Mouse (Mus musculus) small intestine, adult 2 months (tissue): ENCODE results near the gene Polr2h. TPM values are rescaled to one million over a fixed set of nuclear protein-coding genes. Genes with fewer than 3 reads are reported as not detected.

Source experiments
- H3K27ac ChIP-seq: fragments of 200-500 bp; 2 replicates; pipeline ENCODE4 v1.5.1; 2012; ENCODE audit warnings: low read depth, low read length, control low read depth, inconsistent platforms; ENCODE audit not compliant: insufficient read depth
- H3K27me3 ChIP-seq: fragments of 200-500 bp; 2 replicates; pipeline ENCODE4 v1.6.1; 2012; ENCODE audit warnings: mild to moderate bottlenecking, moderate library complexity, low read length, inconsistent platforms; ENCODE audit not compliant: control insufficient read depth, insufficient read depth
- H3K36me3 ChIP-seq: fragments of 200-500 bp; 2 replicates; pipeline ENCODE4 v1.6.1; 2012; ENCODE audit warnings: mild to moderate bottlenecking, low read length, control low read depth, inconsistent platforms; ENCODE audit not compliant: control insufficient read depth, insufficient read depth
- H3K4me1 ChIP-seq: fragments of 200-500 bp; 2 replicates; pipeline ENCODE4 v1.6.1; 2012; ENCODE audit warnings: low read length, inconsistent platforms, mixed read lengths; ENCODE audit not compliant: control insufficient read depth, insufficient read depth, insufficient read length
- H3K4me3 ChIP-seq: fragments of 200-500 bp; 2 replicates; pipeline ENCODE4 v1.5.1; 2012; ENCODE audit warnings: low read depth, mild to moderate bottlenecking, control low read depth, inconsistent platforms, low read length, moderate library complexity
- CTCF ChIP-seq: fragments of 200-500 bp; IDR thresholded peaks from 2 replicates; pipeline ENCODE4 v1.5.1; 2012; ENCODE audit warnings: low read depth, mild to moderate bottlenecking, control low read depth, inconsistent platforms, low read length, moderate library complexity, mixed read lengths; ENCODE audit not compliant: insufficient replicate concordance, insufficient read length; ENCODE audit errors: extremely low read depth
- POLR2A ChIP-seq: fragments of 200-500 bp; IDR thresholded peaks from 2 replicates; pipeline ENCODE4 v1.6.1; 2012; ENCODE audit warnings: low read depth, mild to moderate bottlenecking, control low read depth, inconsistent platforms, low read length, moderate library complexity
- WGBS: fragments of 180-500 bp; shearing (Covaris S2); methylation state at CpG from one replicate; pipeline ENCODE4 v1.1.7; 2018; 5-methylcytosine and 5-hydroxymethylcytosine counted together
- polyA plus RNA-seq: library from polyadenylated mRNA; depleted of rRNA; stranded (reverse); fragments of >200 nt; gene quantifications from 2 replicates; pipeline ENCODE4 v1.2.3, GENCODE M21; 2012

Gene Polr2h
- polyA plus RNA-seq, 1 experiment: 10.6 TPM

DNA sequence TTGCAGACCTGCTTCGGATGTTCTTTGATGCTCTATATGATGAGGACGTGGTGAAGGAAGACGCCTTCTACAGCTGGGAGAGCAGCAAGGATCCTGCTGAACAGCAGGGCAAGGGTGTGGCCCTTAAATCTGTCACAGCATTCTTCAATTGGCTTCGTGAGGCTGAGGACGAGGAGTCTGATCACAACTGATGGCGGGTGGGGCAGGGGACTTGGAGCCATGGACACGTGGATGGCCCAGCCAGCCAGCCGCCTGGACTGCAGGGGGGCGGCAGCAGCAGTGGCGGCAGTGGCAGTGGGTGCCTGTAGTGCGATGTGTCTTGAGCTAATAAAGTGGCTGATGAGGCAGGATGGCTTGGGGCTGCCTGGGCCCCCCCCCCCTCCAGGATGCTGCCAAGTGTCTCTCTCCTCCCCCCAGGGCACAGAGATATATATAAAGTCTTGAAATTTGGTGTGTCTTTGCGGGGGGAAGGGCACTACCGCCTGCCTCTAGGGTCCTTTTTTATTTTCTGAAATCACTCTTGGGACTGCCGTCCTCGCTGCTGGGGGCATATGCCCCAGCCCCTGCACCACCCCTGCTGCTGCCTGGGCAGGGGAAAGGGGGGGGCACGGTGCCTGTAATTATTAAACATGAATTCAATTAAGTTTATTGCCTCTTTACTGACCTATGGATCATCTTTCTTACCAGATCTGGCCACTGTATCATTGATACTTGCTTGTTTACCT lies 25.1 kb upstream of the Polr2h start:
- 71% methylated on average over 16 of the region's 16 CpGs for WGBS
- H3K36me3 ChIP-seq: peaks cover 42% of the 10 kb centered on the region
- TF ChIP-seq CTCF (no peak), POLR2A (no peak)
- H3K27me3 ChIP-seq: peaks cover 17% of the 10 kb centered on the region
- H3K4me1 ChIP-seq: peaks cover 8% of the 10 kb centered on the region
- no peak overlapping the region for H3K4me3 ChIP-seq
- H3K27ac ChIP-seq: no peak overlapping the region

- TF ChIP-seq CTCF (no peak), POLR2A (no peak; the same call in 1 of the 2 replicates)
- peaks cover 17% of the 10 kb centered on the region for H3K27me3 ChIP-seq
- WGBS: under 1% methylated on average over 37 of the region's 37 CpGs
- peaks cover 8% of the 10 kb centered on the region for H3K4me1 ChIP-seq
- H3K36me3 ChIP-seq: peaks cover 36% of the 10 kb centered on the region
- peak within 1 kb of the TSS; percentile 60 for H3K4me3 ChIP-seq
- H3K27ac ChIP-seq: 0 out of 2 replicates have a peak within 1 kb of the TSS, but pooled peaks have one; percentile 21
These were observed 24.3 kb upstream of the Polr2h start, which contains the start of gene Fam131a for GRCm38 (mm10) chr16:20693111-20693701. Fam131a (plus strand) TSS chr16:20693241.

DNA sequence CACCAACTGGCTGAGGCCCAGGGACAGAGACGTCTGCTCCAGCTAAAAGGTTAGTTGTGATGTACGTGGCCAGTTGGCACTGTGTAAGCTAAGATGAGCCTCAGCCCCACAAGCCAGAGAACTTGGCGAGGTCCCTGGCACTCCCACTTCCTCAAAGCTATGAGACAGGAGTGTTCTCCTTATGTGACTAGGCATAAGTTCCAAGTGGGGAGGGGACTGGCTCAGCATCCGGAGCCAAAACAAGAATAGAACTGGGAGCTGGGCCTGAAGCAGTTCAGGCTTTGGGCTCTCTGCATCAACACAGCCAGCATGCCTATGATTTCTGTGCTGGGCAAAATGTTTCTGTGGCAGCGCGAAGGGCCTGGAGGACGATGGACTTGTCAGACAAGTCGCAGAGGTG lies 22.7 kb upstream of the Polr2h start:
- Histone ChIP-seq H3K27ac (0 out of 2 replicates have a peak overlapping the region, but pooled peaks have one; percentile 14), H3K4me1 (peaks cover 8% of the 10 kb centered on the region), H3K27me3 (peaks cover 17% of the 10 kb centered on the region)

GRCm38 (mm10) chr16:20695622-20696323 lies 21.7 kb upstream of the Polr2h start:
- peaks cover 8% of the 10 kb centered on the region for H3K4me1 ChIP-seq
- H3K27ac ChIP-seq: no peak overlapping the region
- WGBS: 8% methylated on average over 46 of the region's 46 CpGs
- peaks cover 13% of the 10 kb centered on the region for H3K36me3 ChIP-seq
- H3K4me3 ChIP-seq: peak overlapping the region; percentile 40
- TF ChIP-seq POLR2A: no peak
- TF ChIP-seq CTCF: no peak
- peaks cover 17% of the 10 kb centered on the region for H3K27me3 ChIP-seq

More for the DNA sequence above, 22.7 kb upstream of the Polr2h start:
- Histone ChIP-seq H3K36me3 (peaks cover 20% of the 10 kb centered on the region), H3K4me3 (no peak overlapping the region)
- TF ChIP-seq POLR2A: no peak
- no peak for TF ChIP-seq CTCF
- 67% methylated on average over 8 of the region's 8 CpGs for WGBS

DNA sequence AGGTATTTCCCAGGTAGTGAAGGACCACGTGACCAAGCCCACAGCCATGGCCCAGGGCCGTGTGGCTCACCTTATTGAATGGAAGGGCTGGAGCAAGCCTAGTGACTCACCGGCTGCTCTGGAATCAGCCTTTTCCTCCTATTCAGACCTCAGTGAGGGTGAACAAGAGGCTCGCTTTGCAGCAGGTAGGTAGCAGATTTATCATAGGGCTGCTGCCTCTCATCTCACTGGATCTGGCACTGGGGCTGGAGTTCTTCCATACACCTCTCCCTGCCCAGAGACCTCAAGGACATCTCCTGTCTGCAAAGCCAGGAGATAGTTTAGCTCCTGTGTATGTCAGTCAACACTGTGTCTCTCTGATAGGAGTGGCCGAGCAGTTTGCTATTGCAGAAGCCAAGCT lies 18.2 kb upstream of the Polr2h start:
- Histone ChIP-seq H3K4me1 (peaks cover 8% of the 10 kb centered on the region), H3K27me3 (peaks cover 17% of the 10 kb centered on the region), H3K27ac (no peak overlapping the region), H3K36me3 (peaks cover 8% of the 10 kb centered on the region), H3K4me3 (no peak overlapping the region)
- 72% methylated on average over 5 of the region's 5 CpGs for WGBS
- TF ChIP-seq POLR2A (no peak), CTCF (no peak)

DNA sequence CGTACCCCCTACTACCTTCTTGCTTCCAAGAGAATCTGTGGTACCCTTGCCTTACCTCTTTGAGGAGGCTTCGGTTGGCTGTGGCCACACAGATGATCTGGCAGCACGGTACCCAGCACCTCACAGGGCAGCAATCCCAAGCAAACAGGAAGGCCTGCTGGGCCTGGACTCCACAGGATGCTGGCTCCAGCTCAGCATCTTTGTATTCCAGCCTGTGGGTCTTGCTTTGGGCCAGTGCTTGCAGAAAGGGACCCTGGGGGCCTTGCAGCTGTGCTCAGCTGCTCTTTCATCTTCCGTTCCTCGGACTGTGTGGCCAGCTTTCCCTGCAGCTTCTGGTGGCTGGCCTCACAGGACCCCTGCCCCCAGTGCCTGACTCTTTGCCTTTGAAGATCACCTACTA lies 17.4 kb upstream of the Polr2h start:
- WGBS: 76% methylated on average over 5 of the region's 5 CpGs

DNA sequence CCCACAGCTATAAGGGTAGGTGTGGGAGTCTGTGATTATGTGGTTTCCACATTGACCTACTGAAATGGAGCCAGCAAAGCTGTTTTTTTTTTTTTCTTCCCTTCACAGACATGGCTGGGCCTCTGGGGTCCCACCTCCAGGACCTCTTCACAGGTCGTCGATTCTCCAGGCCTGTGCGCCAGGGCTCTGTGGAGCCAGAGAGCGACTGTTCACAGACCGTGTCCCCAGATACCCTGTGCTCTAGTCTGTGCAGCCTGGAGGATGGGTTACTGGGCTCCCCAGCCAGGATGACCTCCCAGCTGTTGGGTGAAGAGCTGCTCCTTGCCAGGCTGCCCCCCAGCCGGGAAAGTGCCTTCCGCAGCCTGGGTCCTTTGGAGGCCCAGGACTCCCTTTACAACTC lies 16.1 kb upstream of the Polr2h start:
- no peak overlapping the region for H3K27ac ChIP-seq
- WGBS: 85% methylated on average over 7 of the region's 7 CpGs

More for the DNA sequence above, 17.4 kb upstream of the Polr2h start:
- no peak overlapping the region for H3K4me3 ChIP-seq
- H3K27me3 ChIP-seq: peaks cover 15% of the 10 kb centered on the region
- peaks cover 9% of the 10 kb centered on the region for H3K36me3 ChIP-seq
- peaks cover 8% of the 10 kb centered on the region for H3K4me1 ChIP-seq
- no peak for TF ChIP-seq CTCF
- TF ChIP-seq POLR2A: no peak
- H3K27ac ChIP-seq: no peak overlapping the region

More for the DNA sequence above, 16.1 kb upstream of the Polr2h start:
- Histone ChIP-seq H3K27me3 (peaks cover 3% of the 10 kb centered on the region), H3K4me3 (no peak overlapping the region), H3K36me3 (peaks cover 18% of the 10 kb centered on the region), H3K4me1 (no peaks in the 10 kb centered on the region)
- TF ChIP-seq POLR2A (no peak), CTCF (no peak)
